Mouse (Mus musculus) megakaryocyte, embryonic 14.5 days (primary cell): ENCODE measurements around the gene Rsf1. TPM values are rescaled to one million over a fixed set of nuclear protein-coding genes. Genes with fewer than 3 reads are reported as not detected.

ENCODE experiments used
- H3K27me3 ChIP-seq: replicated peaks from 2 replicates; pipeline ENCODE3; 2012; ENCODE audit warnings: inconsistent platforms
- H3K36me3 ChIP-seq: replicated peaks from 2 replicates; pipeline ENCODE3; 2012; ENCODE audit warnings: low read length, inconsistent platforms, mixed read lengths
- H3K4me1 ChIP-seq: 2 replicates; pipeline ENCODE4 v1.6.1; 2012; ENCODE audit warnings: inconsistent platforms
- H3K4me3 ChIP-seq: replicated peaks from 2 replicates; pipeline ENCODE3; 2012; ENCODE audit warnings: moderate library complexity, mild to moderate bottlenecking, inconsistent platforms
- H3K9me3 ChIP-seq: 2 replicates; pipeline ENCODE4 v1.6.1; 2012; ENCODE audit warnings: inconsistent platforms
- FLI1 ChIP-seq: IDR thresholded peaks from 2 replicates; pipeline ENCODE4 v1.6.1; 2012; ENCODE audit warnings: low read length, inconsistent platforms, mixed read lengths
- GATA1 ChIP-seq: IDR thresholded peaks from 3 replicates; pipeline ENCODE4 v1.6.1; 2012; ENCODE audit warnings: mixed read lengths, low read length, inconsistent platforms, borderline replicate concordance
- polyA plus RNA-seq: library from polyadenylated mRNA; stranded (reverse); fragments of >175 nt; gene quantifications from 2 replicates; pipeline ENCODE4 v1.2.3, GENCODE M21; 2012; ENCODE audit warnings: low replicate concordance; ENCODE audit not compliant: insufficient read depth

Rsf1 gene
- 2.4 and 10.3 TPM in 2 replicates for polyA plus RNA-seq

DNA sequence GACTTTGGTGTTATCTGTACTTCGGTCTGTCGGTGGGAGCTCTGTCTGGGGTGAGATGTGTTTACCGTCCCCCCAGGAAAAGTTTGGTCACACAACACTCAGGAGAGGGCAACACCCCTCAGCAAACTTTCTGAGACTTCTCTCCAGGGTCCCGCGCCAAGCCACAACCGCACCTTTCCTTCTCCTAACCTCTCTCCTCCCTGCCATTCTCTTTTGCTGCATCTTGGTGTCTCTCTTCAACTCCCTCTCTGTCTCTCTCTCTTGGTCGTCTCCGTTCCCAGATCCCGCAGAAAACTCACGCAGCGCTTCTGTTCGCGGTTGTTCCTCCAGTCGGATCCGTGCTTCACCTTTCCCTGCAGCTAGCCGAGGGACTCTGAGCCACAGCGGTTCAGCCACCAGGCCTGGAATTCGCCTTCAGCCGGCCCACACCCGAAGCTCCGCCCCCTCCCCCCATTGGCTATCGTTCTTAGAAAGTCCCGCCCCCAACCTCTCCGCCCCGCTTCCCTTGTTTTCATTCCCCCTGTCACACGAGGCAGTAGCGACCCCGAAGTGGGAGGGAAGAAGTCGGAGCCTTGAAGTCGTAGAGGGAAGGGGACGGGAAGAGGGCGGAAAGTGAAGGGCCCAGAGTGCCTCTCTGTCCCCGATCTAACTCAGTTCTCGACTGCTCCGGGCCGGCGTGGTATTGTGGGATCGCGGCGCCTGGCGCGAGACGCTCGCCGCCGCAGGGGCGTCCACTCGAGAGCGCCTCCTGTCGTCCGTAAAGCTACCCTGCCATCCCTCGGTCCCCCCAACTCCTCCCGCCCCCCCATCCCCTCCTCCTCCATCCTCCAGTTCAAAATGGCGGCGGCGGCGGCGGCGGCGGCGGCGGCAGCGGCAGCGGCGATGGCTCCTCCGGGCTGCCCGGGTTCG lies at the start of gene Rsf1, which contains the start of gene Aamdc:
Gene Rsf1, plus strand, starts transcription at position 823 of the 909 bp plus-strand sequence.
Gene Aamdc, minus strand, starts transcription at position 431 of the 909 bp plus-strand sequence.
- Histone ChIP-seq H3K4me3 (peak within 1 kb of the TSS; percentile 97), H3K27me3 (no peaks in the 10 kb centered on the region), H3K9me3 (peaks cover 3% of the 10 kb centered on the region), H3K36me3 (peaks cover 22% of the 10 kb centered on the region), H3K4me1 (peaks cover 28% of the 10 kb centered on the region)
- no peak for TF ChIP-seq GATA1

DNA sequence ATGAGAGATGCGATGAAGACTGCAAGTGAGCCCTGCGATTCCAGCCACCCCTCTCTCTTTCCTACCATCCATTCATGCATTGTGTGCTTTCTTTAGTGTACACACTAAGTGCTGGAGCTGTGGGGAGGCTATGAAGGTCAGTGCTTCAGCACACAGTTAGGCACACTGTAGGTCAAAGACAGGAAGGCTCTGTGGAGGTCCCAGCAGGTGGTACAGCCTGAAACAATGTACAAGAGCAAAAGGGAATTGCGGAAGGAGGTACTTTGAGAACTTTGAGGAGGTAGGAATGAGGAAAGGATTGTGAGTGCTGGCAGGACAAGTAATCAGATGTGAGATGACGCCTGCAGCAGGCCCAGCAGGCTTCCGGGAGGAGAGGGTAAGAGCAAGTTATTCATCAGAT lies 44.2 kb upstream of the Rsf1 start:
- Histone ChIP-seq H3K9me3 (no peaks in the 10 kb centered on the region), H3K36me3 (peaks cover 91% of the 10 kb centered on the region), H3K4me3 (no peak overlapping the region), H3K27me3 (no peaks in the 10 kb centered on the region), H3K4me1 (no peaks in the 10 kb centered on the region)
- no peak for TF ChIP-seq FLI1
- TF ChIP-seq GATA1 = no peak

DNA sequence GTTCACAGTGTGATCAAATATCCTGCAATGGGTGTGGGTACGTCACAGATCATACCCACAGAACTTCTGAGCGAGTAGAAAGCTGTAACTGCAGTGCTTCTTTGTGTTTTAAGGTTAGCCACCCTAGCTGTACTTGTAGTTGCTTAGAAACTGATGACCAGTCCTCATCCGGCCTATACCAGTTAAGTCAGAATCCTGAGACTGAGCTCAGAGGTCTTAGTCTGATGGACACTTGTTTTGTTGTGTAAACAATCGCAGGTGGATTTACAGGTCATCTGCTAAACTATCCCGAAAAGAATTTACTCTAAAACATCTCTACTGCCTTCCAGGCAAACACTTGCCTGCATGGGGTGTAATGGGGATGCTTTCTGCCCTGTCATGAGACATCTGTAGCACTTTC lies 43.1 kb upstream of the Rsf1 start:
- Histone ChIP-seq H3K27me3 (no peaks in the 10 kb centered on the region), H3K36me3 (peaks cover 94% of the 10 kb centered on the region), H3K9me3 (no peaks in the 10 kb centered on the region), H3K4me3 (no peak overlapping the region), H3K4me1 (no peaks in the 10 kb centered on the region)
- TF ChIP-seq FLI1 (no peak), GATA1 (no peak)

DNA sequence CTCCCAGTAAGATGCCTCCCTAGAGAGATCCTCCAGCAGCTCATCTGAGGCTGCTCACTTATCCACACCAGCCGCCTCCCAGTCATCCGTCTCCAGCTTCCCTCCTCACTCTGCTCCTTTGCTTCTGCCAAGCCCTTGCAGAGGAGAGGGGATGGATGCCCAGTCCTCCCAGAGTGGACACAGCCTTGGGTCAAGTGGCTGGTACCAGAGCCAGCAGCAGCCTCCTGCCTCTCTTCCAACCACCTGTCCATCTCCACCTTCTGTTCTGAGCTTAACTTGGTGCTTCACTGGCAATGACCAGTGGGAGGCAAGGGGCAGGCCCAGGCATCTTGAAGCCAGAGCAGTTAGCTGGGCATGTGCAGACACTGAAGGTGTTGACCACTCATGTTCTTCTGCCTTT lies 33.2 kb upstream of the Rsf1 start:
- Histone ChIP-seq H3K27me3 (peaks cover 3% of the 10 kb centered on the region), H3K36me3 (peaks cover 30% of the 10 kb centered on the region), H3K4me1 (peaks cover 7% of the 10 kb centered on the region), H3K4me3 (no peak overlapping the region), H3K9me3 (0 out of 2 replicates have a peak, but pooled peaks cover 6% of the 10 kb centered on the region)
- TF ChIP-seq GATA1 (no peak), FLI1 (no peak)

DNA sequence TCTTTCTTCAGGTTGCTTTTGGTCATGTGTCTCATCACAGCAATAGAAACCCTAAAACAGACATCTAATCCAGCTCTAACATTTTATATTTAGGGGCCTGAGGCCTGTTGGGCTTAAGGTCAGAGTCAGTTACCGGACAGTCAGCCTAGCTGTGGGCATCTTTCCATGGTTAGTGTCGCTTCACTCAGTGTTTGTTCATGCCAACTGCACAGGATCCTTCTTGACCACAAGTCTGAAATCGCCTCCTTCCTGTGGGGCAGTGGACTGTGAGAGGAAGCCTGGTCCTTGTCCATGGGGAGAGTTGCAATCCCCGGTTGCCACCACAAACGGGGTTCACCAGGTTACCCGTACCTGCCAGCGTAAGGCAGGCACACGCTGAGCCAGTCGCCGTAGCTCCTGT lies 30.4 kb upstream of the Rsf1 start:
- Histone ChIP-seq H3K9me3 (no peaks in the 10 kb centered on the region), H3K36me3 (peaks cover 7% of the 10 kb centered on the region), H3K27me3 (peaks cover 3% of the 10 kb centered on the region), H3K4me1 (peaks cover 7% of the 10 kb centered on the region), H3K4me3 (no peak overlapping the region)
- TF ChIP-seq GATA1 = no peak
- no peak for TF ChIP-seq FLI1

DNA sequence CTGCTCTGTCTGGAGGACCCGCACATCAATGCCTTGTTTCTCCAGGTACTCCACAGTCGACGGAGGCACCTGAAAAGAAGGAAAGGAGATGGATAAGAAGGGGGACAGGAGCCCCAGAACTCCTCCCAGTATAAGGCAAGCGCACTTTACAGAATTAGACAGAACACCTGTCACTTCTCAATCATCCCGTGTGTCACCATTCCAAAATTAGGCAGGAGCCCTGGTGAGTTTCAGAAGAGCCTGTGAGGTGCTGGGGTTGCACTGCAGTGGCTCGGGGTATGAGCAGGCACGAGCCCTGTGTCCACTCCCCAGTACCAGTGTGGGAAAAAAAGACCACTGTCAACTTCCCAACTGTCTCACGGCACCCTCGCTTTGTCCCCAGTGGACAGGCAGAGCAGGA lies 29.0 kb upstream of the Rsf1 start:
- Histone ChIP-seq H3K27me3 (peaks cover 3% of the 10 kb centered on the region), H3K36me3 (peaks cover 3% of the 10 kb centered on the region), H3K4me3 (no peak overlapping the region), H3K4me1 (peaks cover 7% of the 10 kb centered on the region), H3K9me3 (no peaks in the 10 kb centered on the region)
- TF ChIP-seq GATA1 (no peak), FLI1 (no peak)

DNA sequence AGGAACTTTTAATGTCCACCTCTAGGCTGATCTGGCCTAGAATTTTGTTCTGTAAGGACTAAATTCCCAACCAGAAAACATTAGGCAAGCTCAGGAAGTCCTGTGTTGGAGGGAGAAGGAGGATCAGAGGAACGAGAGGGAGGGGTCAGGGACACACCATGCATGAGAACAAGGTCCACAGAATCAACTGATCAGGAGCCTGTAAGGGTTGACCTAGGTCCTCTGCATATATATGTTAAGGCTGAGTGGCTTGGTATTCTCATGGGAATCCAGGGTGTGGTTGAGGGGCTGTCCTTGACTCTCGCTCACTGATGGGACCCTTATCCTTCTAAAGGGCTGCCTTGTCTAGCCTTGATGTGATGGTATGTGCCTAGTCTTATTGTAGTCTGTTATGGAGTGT lies 16.1 kb upstream of the Rsf1 start:
- TF ChIP-seq GATA1 = no peak
- TF ChIP-seq FLI1 = no peak
- no peak overlapping the region for H3K4me3 ChIP-seq
- no peaks in the 10 kb centered on the region for H3K27me3 ChIP-seq
- H3K9me3 ChIP-seq = no peaks in the 10 kb centered on the region
- H3K36me3 ChIP-seq = peaks cover 3% of the 10 kb centered on the region
- no peaks in the 10 kb centered on the region for H3K4me1 ChIP-seq

DNA sequence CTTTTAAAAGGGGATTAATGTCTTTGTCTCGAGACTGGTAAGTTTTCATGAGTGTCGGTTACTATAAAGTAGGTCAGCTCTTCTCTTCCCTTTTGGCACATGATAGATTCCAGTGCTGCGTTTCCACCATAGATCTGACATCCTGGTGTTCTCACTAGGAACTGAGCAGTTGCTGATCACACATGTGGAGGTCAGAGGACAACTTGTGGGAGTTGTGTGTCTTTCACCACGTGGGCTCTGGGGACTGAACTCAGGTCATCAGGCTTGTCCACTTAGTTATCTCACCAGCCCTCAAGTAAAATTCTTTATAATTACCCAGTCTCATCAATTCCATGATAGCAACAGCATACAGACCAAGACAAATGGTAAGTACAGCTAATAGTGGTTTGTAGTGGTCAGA lies 10.3 kb upstream of the Rsf1 start:
- Histone ChIP-seq H3K36me3 (peaks cover 15% of the 10 kb centered on the region), H3K9me3 (no peaks in the 10 kb centered on the region), H3K4me1 (no peaks in the 10 kb centered on the region), H3K4me3 (no peak overlapping the region), H3K27me3 (no peaks in the 10 kb centered on the region)
- TF ChIP-seq GATA1 (no peak), FLI1 (no peak)

DNA sequence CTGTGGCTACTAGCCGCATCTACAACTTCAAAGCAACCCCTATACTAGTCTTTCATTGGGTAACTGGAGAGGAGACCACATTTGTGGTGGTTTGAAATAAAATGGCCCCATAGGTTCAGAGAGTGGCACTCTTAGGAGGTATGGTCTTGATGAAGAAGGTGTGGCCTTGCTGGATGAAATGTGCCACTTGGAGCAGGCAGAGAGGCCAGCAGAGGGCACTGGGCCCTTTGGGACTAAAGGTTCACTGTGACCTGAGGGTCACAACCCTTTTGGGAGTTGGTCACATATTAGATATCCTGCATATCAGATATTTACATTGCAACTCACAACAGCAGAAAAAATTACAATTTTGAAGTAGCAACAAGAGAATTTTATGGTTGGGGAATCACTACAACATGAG lies 9.3 kb upstream of the Rsf1 start:
- no peak for TF ChIP-seq GATA1
- TF ChIP-seq FLI1 = no peak
- H3K4me1 ChIP-seq = no peaks in the 10 kb centered on the region
- H3K36me3 ChIP-seq = peaks cover 24% of the 10 kb centered on the region
- H3K9me3 ChIP-seq = no peaks in the 10 kb centered on the region
- no peaks in the 10 kb centered on the region for H3K27me3 ChIP-seq
- no peak overlapping the region for H3K4me3 ChIP-seq

DNA sequence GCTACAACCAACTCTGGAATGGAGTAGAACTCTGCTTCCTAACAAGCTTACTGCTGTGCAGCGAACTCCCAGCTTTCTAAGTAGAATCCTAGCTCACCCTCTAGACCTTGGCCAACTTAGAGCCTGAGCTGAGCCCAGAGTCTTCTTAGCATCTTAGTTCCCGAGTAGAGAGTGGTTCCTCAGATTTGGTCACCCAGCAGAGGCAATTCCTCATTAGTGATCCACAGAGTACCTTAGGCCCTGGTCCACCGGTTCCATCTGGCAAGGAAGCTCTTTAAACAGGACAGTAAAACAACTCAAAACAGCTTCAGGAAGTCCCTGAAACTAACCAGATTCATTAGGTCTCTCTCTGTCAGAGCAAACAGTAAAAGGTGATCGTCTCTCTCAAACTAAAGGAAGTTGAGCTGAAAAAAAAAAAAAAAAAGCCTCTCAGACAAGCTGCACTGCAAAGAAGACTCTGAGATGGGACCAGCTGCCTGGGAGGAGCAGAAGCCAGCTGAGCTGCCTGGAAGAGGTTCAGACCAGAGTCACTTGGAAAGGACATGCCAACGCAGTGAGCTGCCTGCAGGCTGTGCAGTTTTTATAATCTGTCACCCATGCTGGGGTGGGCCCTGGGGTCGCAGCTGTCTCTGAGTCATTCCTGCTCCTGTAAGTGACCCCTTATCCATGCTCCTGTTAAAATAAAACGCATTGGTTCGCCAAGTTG lies 1.2 kb upstream of the Rsf1 start:
- H3K4me1 ChIP-seq = peaks cover 21% of the 10 kb centered on the region
- TF ChIP-seq FLI1 = no peak
- no peaks in the 10 kb centered on the region for H3K27me3 ChIP-seq
- peaks cover 3% of the 10 kb centered on the region for H3K9me3 ChIP-seq
- peak overlapping the region; percentile 97 for H3K4me3 ChIP-seq
- peaks cover 27% of the 10 kb centered on the region for H3K36me3 ChIP-seq
